Mouse (Mus musculus) limb, embryonic 14.5 days (tissue): ENCODE measurements around the gene Kpna3. TPM values are rescaled to one million over a fixed set of nuclear protein-coding genes. Genes with fewer than 3 reads are reported as not detected.

ENCODE experiments used
- ATAC-seq: fragments of 200-750 bp; cut with Nextera tagmentation; 2 replicates; pipeline ENCODE4 v1.8.0; 2017; ENCODE audit warnings: low read depth, moderate number of reproducible peaks, moderate TSS enrichment; ENCODE audit not compliant: low FRiP score
- DNase-seq: peaks from one replicate; pipeline ENCODE4 v3.0.0-alpha.2; 2015; ENCODE audit warnings: low spot score
- H3K27ac ChIP-seq: fragments of 300-500 bp; sonication (generic); replicated peaks from 2 replicates; pipeline ENCODE4 v1.5.1; 2014; ENCODE audit warnings: low read depth, mild to moderate bottlenecking, low read length, moderate library complexity, mixed read lengths
- H3K27me3 ChIP-seq: fragments of 300-500 bp; sonication (generic); 2 replicates; pipeline ENCODE4 v1.6.1; 2014; ENCODE audit warnings: low read length, mixed read lengths; ENCODE audit not compliant: control insufficient read depth, insufficient read depth
- H3K36me3 ChIP-seq: fragments of 300-500 bp; sonication (generic); 2 replicates; pipeline ENCODE4 v1.6.1; 2014; ENCODE audit warnings: mild to moderate bottlenecking, low read length, moderate library complexity, mixed read lengths; ENCODE audit not compliant: control insufficient read depth, insufficient read depth
- H3K4me1 ChIP-seq: fragments of 300-500 bp; sonication (generic); 2 replicates; pipeline ENCODE4 v1.6.1; 2014; ENCODE audit warnings: antibody characterized with exemption, low read length, mixed read lengths; ENCODE audit not compliant: control insufficient read depth, insufficient read depth
- H3K4me2 ChIP-seq: fragments of 300-500 bp; sonication (generic); replicated peaks from 2 replicates; pipeline ENCODE4 v1.6.1; 2014; ENCODE audit warnings: low read depth, mild to moderate bottlenecking, low read length, moderate library complexity; ENCODE audit not compliant: severe bottlenecking
- H3K4me3 ChIP-seq: fragments of 300-500 bp; sonication (generic); replicated peaks from 2 replicates; pipeline ENCODE4 v1.5.1; 2014; ENCODE audit warnings: low read length
- H3K9ac ChIP-seq: fragments of 300-500 bp; sonication (generic); 2 replicates; pipeline ENCODE4 v1.6.1; 2014; ENCODE audit warnings: mild to moderate bottlenecking, low read depth, low read length, moderate library complexity; ENCODE audit not compliant: severe bottlenecking
- H3K9me3 ChIP-seq: fragments of 300-500 bp; sonication (generic); 2 replicates; pipeline ENCODE4 v1.6.1; 2016; ENCODE audit warnings: low read length; ENCODE audit not compliant: control insufficient read depth
- POLR2A ChIP-seq: fragments of 200-500 bp; IDR thresholded peaks from 2 replicates; pipeline ENCODE4 v1.8.0; 2012; ENCODE audit warnings: inconsistent platforms, mild to moderate bottlenecking, moderate library complexity, borderline replicate concordance; ENCODE audit not compliant: insufficient read depth, insufficient read length; ENCODE audit errors: extremely low read depth
- WGBS: fragments of 180-500 bp; shearing (Covaris S2); extraction: QIAGEN DNeasy Blood & Tissue Kit; methylation state at CpG from one replicate; pipeline ENCODE4 v1.1.7; 2014; 5-methylcytosine and 5-hydroxymethylcytosine counted together
- polyA plus RNA-seq, 2 experiments: library from polyadenylated mRNA; depleted of rRNA in 1 of 2; stranded (reverse) in 1 of 2; unstranded in 1 of 2; fragments of >200 nt; fragmentation: Nextera tagmentation in 1 of 2; extraction: Ambion mirVana in 1 of 2; gene quantifications; 2 replicates each; pipeline versions ENCODE4 v1.2.1 to v1.2.3; 2012 to 2014

The Kpna3 gene
- polyA plus RNA-seq, 2 experiments: 30.8 to 53.0 TPM

GRCm38 (mm10) chr14:61414199-61414598 is 25.5 kb downstream of the Kpna3 start:
- no peak for DNase-seq
- WGBS: 47% methylated on average over 5 of the region's 5 CpGs
- TF ChIP-seq POLR2A: no peak

GRCm38 (mm10) chr14:61413686-61414085 is 26.0 kb downstream of the Kpna3 start:
- 54% methylated on average over 3 of the region's 3 CpGs for WGBS
- DNase-seq (no peak), ATAC-seq (no peak)
- Histone ChIP-seq H3K27me3 (no peaks in the 10 kb centered on the region), H3K4me3 (no peak overlapping the region), H3K4me1 (no peaks in the 10 kb centered on the region), H3K36me3 (no peaks in the 10 kb centered on the region), H3K27ac (no peak overlapping the region), H3K4me2 (no peak overlapping the region), H3K9ac (no peak overlapping the region), H3K9me3 (no peaks in the 10 kb centered on the region)
- no peak for TF ChIP-seq POLR2A

More at GRCm38 (mm10) chr14:61414199-61414598, 25.5 kb downstream of the Kpna3 start:
- ATAC-seq: no peak
- no peaks in the 10 kb centered on the region for H3K9me3 ChIP-seq
- no peak overlapping the region for H3K9ac ChIP-seq
- no peak overlapping the region for H3K4me2 ChIP-seq
- no peak overlapping the region for H3K27ac ChIP-seq
- no peaks in the 10 kb centered on the region for H3K4me1 ChIP-seq
- H3K4me3 ChIP-seq: no peak overlapping the region
- no peaks in the 10 kb centered on the region for H3K36me3 ChIP-seq
- H3K27me3 ChIP-seq: no peaks in the 10 kb centered on the region

- 64% methylated on average over 2 of the region's 2 CpGs for WGBS
- Histone ChIP-seq H3K4me1 (no peaks in the 10 kb centered on the region), H3K9me3 (no peaks in the 10 kb centered on the region), H3K27me3 (no peaks in the 10 kb centered on the region), H3K36me3 (no peaks in the 10 kb centered on the region), H3K4me2 (no peak overlapping the region), H3K27ac (no peak overlapping the region), H3K4me3 (no peak overlapping the region), H3K9ac (no peak overlapping the region)
- DNase-seq (no peak), ATAC-seq (no peak)
- no peak for TF ChIP-seq POLR2A
These were observed 29.7 kb downstream of the Kpna3 start for GRCm38 (mm10) chr14:61410020-61410419.

- H3K4me2 ChIP-seq: no peak overlapping the region
- no peak overlapping the region for H3K27ac ChIP-seq
- 95% methylated on average over 3 of the region's 3 CpGs for WGBS
- no peaks in the 10 kb centered on the region for H3K9me3 ChIP-seq
- no peak overlapping the region for H3K9ac ChIP-seq
- DNase-seq (no peak), ATAC-seq (no peak)
- no peaks in the 10 kb centered on the region for H3K27me3 ChIP-seq
- peaks cover 4% of the 10 kb centered on the region; the same call in 1 of the 2 replicates for H3K36me3 ChIP-seq
- TF ChIP-seq POLR2A: no peak
- H3K4me3 ChIP-seq: no peak overlapping the region
- no peaks in the 10 kb centered on the region for H3K4me1 ChIP-seq
These were observed 32.6 kb downstream of the Kpna3 start for GRCm38 (mm10) chr14:61407055-61407454.

- TF ChIP-seq POLR2A: no peak
- DNase-seq: no peak
- ATAC-seq: no peak
- H3K4me2 ChIP-seq: no peak overlapping the region
- H3K27ac ChIP-seq: no peak overlapping the region
- no peaks in the 10 kb centered on the region for H3K9me3 ChIP-seq
- H3K4me3 ChIP-seq: no peak overlapping the region
- no peak overlapping the region for H3K9ac ChIP-seq
- no peaks in the 10 kb centered on the region for H3K4me1 ChIP-seq
- H3K27me3 ChIP-seq: no peaks in the 10 kb centered on the region
- H3K36me3 ChIP-seq: peaks cover 10% of the 10 kb centered on the region; the same call in 1 of the 2 replicates
These were observed 33.9 kb downstream of the Kpna3 start for GRCm38 (mm10) chr14:61405761-61406160.

- Histone ChIP-seq H3K9me3 (no peaks in the 10 kb centered on the region), H3K4me1 (no peaks in the 10 kb centered on the region), H3K27ac (no peak overlapping the region), H3K9ac (no peak overlapping the region), H3K27me3 (no peaks in the 10 kb centered on the region), H3K36me3 (peaks cover 14% of the 10 kb centered on the region), H3K4me3 (no peak overlapping the region), H3K4me2 (no peak overlapping the region)
- ATAC-seq (no peak), DNase-seq (no peak)
- no peak for TF ChIP-seq POLR2A
- WGBS: 50% methylated on average over 3 of the region's 3 CpGs
These were observed 34.7 kb downstream of the Kpna3 start for GRCm38 (mm10) chr14:61404941-61405340.
